ENCODE assay signal across 8 mouse cellular contexts in the genomic region with DNA sequence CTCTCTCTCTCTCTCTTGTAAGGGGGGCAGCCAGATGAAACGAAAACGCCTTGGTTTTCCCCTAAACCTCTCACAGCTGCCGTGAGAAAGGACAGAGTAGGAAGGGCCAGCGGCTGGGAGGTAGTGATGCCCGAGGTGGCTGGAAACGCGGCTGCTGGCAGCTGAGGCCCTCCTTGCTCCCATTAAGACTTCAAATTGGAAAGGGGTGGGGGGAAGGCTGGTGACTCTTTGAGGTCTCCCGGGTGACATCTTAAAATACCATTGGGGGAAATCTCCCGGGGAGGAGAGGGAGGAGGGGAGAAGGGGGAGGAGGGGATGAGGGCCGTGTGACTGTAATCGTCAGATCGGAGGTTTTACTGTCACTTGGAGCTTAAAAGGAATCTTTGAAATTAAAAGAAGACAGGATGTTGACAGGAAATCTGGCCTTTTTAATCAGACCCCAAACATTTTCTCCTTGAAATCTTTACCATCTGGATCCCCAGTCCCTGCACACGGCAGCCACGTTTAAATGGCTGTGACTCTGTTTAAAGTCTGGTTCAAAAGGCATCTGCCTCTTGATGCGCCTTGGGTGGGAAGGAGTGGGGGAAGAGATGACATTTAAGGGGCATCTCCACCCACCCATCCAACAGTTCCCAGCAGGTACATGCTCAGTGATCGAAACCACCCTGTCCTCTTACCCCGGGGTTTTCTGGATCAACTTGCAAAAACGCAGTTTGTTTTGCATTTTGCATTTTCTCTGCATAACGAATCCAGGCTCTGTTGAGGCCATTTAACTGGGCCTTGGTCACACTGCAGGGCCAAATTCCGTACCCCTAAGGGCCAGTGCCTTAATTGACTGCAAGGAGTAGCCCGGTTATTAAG. TPM values are rescaled to one million over a fixed set of nuclear protein-coding genes. Genes with fewer than 3 reads are reported as not detected.
DNase-seq lines count a peak whose midpoint lies in the region; ATAC-seq lines count a peak whose summit lies in the region.

No protein-coding gene starts in this region.

- DNase-seq in heart, adult 9 months (ENCODE audit: low spot score in 2 of 2) = no peak
- DNase-seq in 3134 (ENCODE audit: extremely low read depth, insufficient read length, low spot score) = peak; percentile 61
- peak; percentile 30 for DNase-seq in brain, embryonic 18.5 days (ENCODE audit: low read depth, low spot score)
- no peak for DNase-seq in gastrocnemius, postnatal 36 days
- DNase-seq in MN1 (ENCODE audit: low spot score) = no peak
- DNase-seq in left cerebral cortex, postnatal 4 days = no peak

- peak overlapping the region; percentile 53; the same call in 1 of the 2 replicates for H3K4me3 ChIP-seq in heart, embryonic 12.5 days
- H3K4me3 ChIP-seq in liver, embryonic 16.5 days (ENCODE audit: low read depth, low read length) = peak overlapping the region; percentile 59

- no peaks in the 10 kb centered on the region for H3K36me3 ChIP-seq in heart, embryonic 12.5 days
- no peaks in the 10 kb centered on the region for H3K36me3 ChIP-seq in liver, embryonic 16.5 days (ENCODE audit: control insufficient read depth, insufficient read depth)

- peaks cover 26% of the 10 kb centered on the region for H3K4me1 ChIP-seq in heart, embryonic 12.5 days (replicated peaks)
- H3K4me1 ChIP-seq in liver, embryonic 16.5 days (ENCODE audit: control insufficient read depth, low read depth, low read length) = peaks cover 15% of the 10 kb centered on the region

- H3K9ac ChIP-seq in heart, embryonic 12.5 days = no peak overlapping the region
- H3K9ac ChIP-seq in liver, embryonic 16.5 days (ENCODE audit: low read depth, low read length) = no peak overlapping the region

- intact Hi-C loops in gastrocnemius, postnatal 36 days (cut with DNase I) = loop anchor here (5.0 kb wide), 1 partner anchor 87 kb away; no protein-coding TSS in a partner anchor
- intact Hi-C loops in left cerebral cortex, postnatal 4 days (cut with DNase I) = no loop called here

- 2% methylated on average over 21 of the region's 21 CpGs for WGBS in heart, embryonic 12.5 days
- WGBS in liver, embryonic 16.5 days (ENCODE audit: insufficient replicate concordance) = 11% methylated on average over 21 of the region's 21 CpGs

- no peak for ATAC-seq in heart, embryonic 12.5 days (ENCODE audit: insufficient number of reproducible peaks, low FRiP score)
- ATAC-seq in liver, embryonic 16.5 days (ENCODE audit: low read depth) = no peak

- no peak overlapping the region for H3K27ac ChIP-seq in heart, embryonic 12.5 days (ENCODE audit: poor library complexity, severe bottlenecking)
- H3K27ac ChIP-seq in liver, embryonic 16.5 days (ENCODE audit: low read length) = no peak overlapping the region

- peaks cover 100% of the 10 kb centered on the region for H3K27me3 ChIP-seq in heart, embryonic 12.5 days (replicated peaks)
- peaks cover 96% of the 10 kb centered on the region for H3K27me3 ChIP-seq in liver, embryonic 16.5 days (ENCODE audit: control insufficient read depth, insufficient read depth, low read depth, low read length)

- H3K9me3 ChIP-seq in heart, embryonic 12.5 days (replicated peaks) = no peaks in the 10 kb centered on the region
- no peaks in the 10 kb centered on the region for H3K9me3 ChIP-seq in liver, embryonic 16.5 days (replicated peaks; ENCODE audit: control insufficient read depth, low read length)

- no peak overlapping the region for H3K4me2 ChIP-seq in heart, embryonic 12.5 days
- H3K4me2 ChIP-seq in liver, embryonic 16.5 days (ENCODE audit: low read depth, low read length) = peak overlapping the region; percentile 72

RNA-seq across cellular contexts. Expression of gene Runx3, which starts 33.9 kb away (rescaled TPM):
- polyA plus RNA-seq in heart, embryonic 12.5 days (2016; fragmentation: Nextera tagmentation; extraction: Ambion mirVana) = 0.04 and 0.06 TPM in 2 replicates
- polyA plus RNA-seq in liver, embryonic 16.5 days (2015; fragmentation: Nextera tagmentation; extraction: Ambion mirVana) = 0.60 and 0.61 TPM in 2 replicates
- total RNA-seq in gastrocnemius, postnatal 36 days (2021) = under 1 TPM; 0.12 to 0.23 TPM
- total RNA-seq in left cerebral cortex, postnatal 4 days (2021) = under 1 TPM in 1 of 2 experiments, not detected in 1; 0.08 TPM

Comparison
In these comparisons a context has a peak if more than half of its experiments do, and no peak if none do; other contexts are left out.
1. DNase-seq: peak in 3134 (single experiment) and brain, embryonic 18.5 days (single experiment); none in heart, adult 9 months (0 of 2), gastrocnemius, postnatal 36 days (0 of 2), MN1 (single experiment) and left cerebral cortex, postnatal 4 days (single experiment).